Mouse (Mus musculus): ENCODE results near the gene Slc4a10.

DNA sequence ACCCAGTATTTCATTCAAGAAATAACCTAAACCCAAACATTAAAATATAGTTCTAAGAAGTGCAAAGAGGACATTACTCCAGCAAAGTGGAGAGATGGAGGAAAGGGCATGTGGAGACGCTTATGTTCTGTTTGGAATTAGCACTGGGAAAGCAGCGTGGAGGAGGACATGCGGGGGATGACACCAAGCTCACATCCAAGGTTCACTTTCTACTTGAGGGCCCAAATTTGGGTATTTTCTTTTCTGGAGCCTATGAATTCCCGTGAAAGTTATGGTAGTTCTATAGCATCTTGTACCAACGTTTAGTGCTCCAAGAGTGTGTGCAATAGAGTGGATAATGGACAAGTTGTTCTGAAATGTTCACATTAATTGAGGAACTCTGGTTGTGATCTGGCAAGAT lies 260.7 kb downstream of the Slc4a10 start:
- TF ChIP-seq GATA1 (IDR thresholded peaks at IDR 0.05; ENCODE audit: low read length), result no peak
- no peak for TF ChIP-seq TAL1 (IDR thresholded peaks at IDR 0.05; ENCODE audit: low read length)
